Mouse (Mus musculus) small intestine, adult 2 months (tissue): ENCODE measurements at regions not wholly inside any gene's neighbourhood (a gene's known extent, or its start where the extent isn't known, plus 50 kb on each side); places are given as distances from the start of the nearest gene placed in this dataset.
A peak's percentile ranks its signal among the peaks of the same experiment; 100 is the strongest.

Experiments
- H3K27ac ChIP-seq: fragments of 200-500 bp; 2 replicates; pipeline ENCODE4 v1.5.1; 2012; ENCODE audit warnings: low read depth, low read length, control low read depth, inconsistent platforms; ENCODE audit not compliant: insufficient read depth
- H3K27me3 ChIP-seq: fragments of 200-500 bp; 2 replicates; pipeline ENCODE4 v1.6.1; 2012; ENCODE audit warnings: mild to moderate bottlenecking, moderate library complexity, low read length, inconsistent platforms; ENCODE audit not compliant: control insufficient read depth, insufficient read depth
- H3K36me3 ChIP-seq: fragments of 200-500 bp; 2 replicates; pipeline ENCODE4 v1.6.1; 2012; ENCODE audit warnings: mild to moderate bottlenecking, low read length, control low read depth, inconsistent platforms; ENCODE audit not compliant: control insufficient read depth, insufficient read depth
- H3K4me1 ChIP-seq: fragments of 200-500 bp; 2 replicates; pipeline ENCODE4 v1.6.1; 2012; ENCODE audit warnings: low read length, inconsistent platforms, mixed read lengths; ENCODE audit not compliant: control insufficient read depth, insufficient read depth, insufficient read length
- H3K4me3 ChIP-seq: fragments of 200-500 bp; 2 replicates; pipeline ENCODE4 v1.5.1; 2012; ENCODE audit warnings: low read depth, mild to moderate bottlenecking, control low read depth, inconsistent platforms, low read length, moderate library complexity
- CTCF ChIP-seq: fragments of 200-500 bp; IDR thresholded peaks from 2 replicates; pipeline ENCODE4 v1.5.1; 2012; ENCODE audit warnings: low read depth, mild to moderate bottlenecking, control low read depth, inconsistent platforms, low read length, moderate library complexity, mixed read lengths; ENCODE audit not compliant: insufficient replicate concordance, insufficient read length; ENCODE audit errors: extremely low read depth
- POLR2A ChIP-seq: fragments of 200-500 bp; IDR thresholded peaks from 2 replicates; pipeline ENCODE4 v1.6.1; 2012; ENCODE audit warnings: low read depth, mild to moderate bottlenecking, control low read depth, inconsistent platforms, low read length, moderate library complexity
- WGBS: fragments of 180-500 bp; shearing (Covaris S2); methylation state at CpG from one replicate; pipeline ENCODE4 v1.1.7; 2018; 5-methylcytosine and 5-hydroxymethylcytosine counted together

DNA sequence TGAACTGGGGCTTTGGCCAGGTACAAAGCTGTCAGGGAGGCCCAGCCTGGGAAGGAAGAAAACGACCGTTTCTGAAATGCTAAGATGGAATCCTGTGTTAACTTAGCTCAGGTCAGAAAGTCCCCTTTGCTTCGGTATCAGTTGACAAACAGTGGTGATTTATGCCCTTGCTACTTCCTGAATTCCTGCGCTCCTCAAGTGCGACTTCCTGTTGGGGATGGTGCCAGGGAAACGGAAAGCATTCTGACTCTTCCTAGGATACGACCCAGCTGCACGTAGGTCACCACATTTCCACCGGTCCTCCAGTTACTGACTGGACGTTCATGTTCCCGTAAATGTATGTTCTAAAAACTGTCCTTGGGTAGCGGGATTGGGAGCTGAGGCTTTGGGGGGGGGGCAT, 161.0 kb downstream of the Hibadh start:
- Histone ChIP-seq H3K27me3 (no peaks in the 10 kb centered on the region), H3K4me3 (no peak overlapping the region; the same call in 1 of the 2 replicates), H3K27ac (peak overlapping the region; percentile 52), H3K36me3 (no peaks in the 10 kb centered on the region), H3K4me1 (peaks cover 44% of the 10 kb centered on the region)
- TF ChIP-seq POLR2A (no peak), CTCF (no peak)
- WGBS: 11% methylated on average over 12 of the region's 12 CpGs

DNA sequence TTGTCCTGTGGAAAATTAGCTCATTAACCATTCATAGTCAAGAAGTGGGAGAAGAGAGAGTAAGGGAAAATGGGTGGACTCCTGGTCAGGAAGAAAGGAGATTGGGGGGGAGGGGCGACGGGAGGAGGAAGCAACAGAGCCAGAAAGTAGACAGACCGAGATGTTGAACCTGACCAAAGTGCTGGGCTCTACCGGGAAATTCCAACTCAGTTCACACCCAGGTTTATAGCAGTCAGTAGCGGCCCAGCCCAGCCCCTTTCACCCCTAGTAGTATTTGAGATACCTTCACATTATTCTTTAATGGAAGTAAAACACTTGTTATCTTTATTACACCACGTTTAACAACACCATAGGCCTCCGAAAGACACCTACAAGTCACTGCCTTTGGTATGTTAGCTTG, 158.2 kb downstream of the Hibadh start:
- Histone ChIP-seq H3K4me3 (no peak overlapping the region), H3K27me3 (no peaks in the 10 kb centered on the region), H3K36me3 (no peaks in the 10 kb centered on the region), H3K4me1 (peaks cover 48% of the 10 kb centered on the region), H3K27ac (peak overlapping the region; percentile 64; the same call in 1 of the 2 replicates)
- TF ChIP-seq POLR2A (no peak), CTCF (no peak)
- WGBS: 26% methylated on average over 7 of the region's 7 CpGs

DNA sequence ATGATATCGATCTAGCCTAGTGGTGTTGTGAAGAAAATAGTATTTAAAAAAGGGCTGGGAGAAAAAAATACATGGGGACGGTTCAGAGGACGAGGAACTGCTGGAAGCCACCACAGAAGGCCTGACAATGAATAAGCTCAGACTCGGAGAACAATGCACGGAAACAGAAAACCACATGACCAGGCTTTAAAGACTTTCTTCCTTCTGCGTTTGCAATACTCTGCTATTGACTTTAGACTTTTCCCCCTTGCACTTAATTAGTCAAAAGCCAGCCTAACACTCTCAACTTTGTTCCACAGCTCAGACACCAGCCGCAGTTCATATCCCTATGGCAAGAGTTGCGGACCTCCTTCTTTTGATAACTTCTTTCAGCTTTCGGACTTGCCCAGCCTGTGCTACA, 154.0 kb downstream of the Hibadh start:
- H3K27ac ChIP-seq: peak overlapping the region; percentile 98
- no peaks in the 10 kb centered on the region for H3K27me3 ChIP-seq
- H3K4me3 ChIP-seq: no peak overlapping the region
- TF ChIP-seq POLR2A (no peak), CTCF (no peak)
- H3K4me1 ChIP-seq: peaks cover 33% of the 10 kb centered on the region
- H3K36me3 ChIP-seq: no peaks in the 10 kb centered on the region
- 14% methylated on average over 9 of the region's 9 CpGs for WGBS

DNA sequence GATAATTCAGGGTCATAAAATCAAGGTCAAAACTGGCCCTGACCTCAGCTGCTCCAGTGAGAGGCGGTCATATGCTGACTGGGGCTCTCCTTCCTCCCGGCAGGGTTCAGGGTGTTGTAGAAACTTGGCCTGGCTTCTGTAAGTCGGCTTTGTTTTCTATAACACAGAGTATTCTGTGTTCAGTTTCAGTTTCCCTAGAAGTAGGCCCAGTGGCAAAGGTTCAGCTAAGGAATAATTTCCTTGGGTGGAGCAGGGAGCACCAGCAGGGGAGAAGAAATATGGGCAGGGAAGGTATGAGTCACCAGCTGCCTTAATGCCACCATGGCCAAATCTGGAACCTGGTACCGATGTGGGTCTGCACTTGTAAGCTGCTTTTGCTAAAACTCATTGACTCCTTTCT, 153.5 kb downstream of the Hibadh start:
- no peak overlapping the region for H3K4me3 ChIP-seq
- peaks cover 31% of the 10 kb centered on the region for H3K4me1 ChIP-seq
- TF ChIP-seq POLR2A: no peak
- TF ChIP-seq CTCF: no peak
- no peaks in the 10 kb centered on the region for H3K27me3 ChIP-seq
- 16% methylated on average over 4 of the region's 4 CpGs for WGBS
- H3K27ac ChIP-seq: peak overlapping the region; percentile 98
- H3K36me3 ChIP-seq: no peaks in the 10 kb centered on the region

DNA sequence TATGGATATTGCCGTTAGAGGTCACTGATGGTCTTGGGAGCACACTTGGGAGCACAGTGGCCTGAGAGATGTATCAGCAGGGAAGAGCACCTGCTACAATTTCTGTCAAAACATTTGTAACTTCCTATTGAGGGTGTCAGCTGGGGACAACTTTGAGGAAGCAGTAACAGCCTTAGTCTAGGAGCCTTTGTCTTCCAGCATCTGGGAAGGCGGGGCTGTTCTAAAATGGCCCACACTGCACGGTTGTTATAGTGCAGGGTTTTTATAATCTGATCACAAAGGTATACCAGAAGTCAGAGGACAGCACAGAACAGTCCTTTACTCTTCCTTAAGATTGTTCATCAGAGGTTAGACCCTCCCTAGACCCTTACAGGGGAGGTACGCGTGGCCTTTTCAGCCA, 152.3 kb downstream of the Hibadh start:
- no peak for TF ChIP-seq CTCF
- TF ChIP-seq POLR2A: no peak
- H3K4me3 ChIP-seq: no peak overlapping the region
- WGBS: 77% methylated on average over 5 of the region's 5 CpGs

DNA sequence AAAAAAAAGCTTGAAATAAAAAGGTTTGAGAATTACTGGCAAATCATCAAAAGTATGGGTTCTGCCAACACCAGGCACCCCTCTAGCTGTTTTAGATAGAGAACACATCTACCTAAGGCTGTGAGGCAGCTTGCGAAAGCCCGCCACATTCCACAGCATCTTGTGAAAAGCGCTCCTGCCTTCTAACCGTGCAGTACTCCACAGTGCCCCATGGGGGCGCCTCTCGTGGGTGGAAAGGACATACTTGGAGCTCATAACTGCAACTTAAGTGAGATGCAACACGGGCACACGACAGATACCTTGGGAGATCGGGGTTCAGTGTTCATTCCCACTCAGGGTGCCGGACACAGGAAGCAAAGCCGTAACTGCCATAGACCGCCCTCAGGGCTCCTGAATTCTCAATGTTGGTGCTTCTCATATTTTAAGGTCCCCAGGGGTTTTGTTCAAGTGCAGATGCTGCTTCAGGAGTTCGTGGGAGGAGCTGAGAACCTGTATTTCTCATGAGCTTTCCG, 149.9 kb downstream of the Hibadh start:
- Histone ChIP-seq H3K4me1 (peaks cover 18% of the 10 kb centered on the region), H3K27me3 (no peaks in the 10 kb centered on the region), H3K36me3 (no peaks in the 10 kb centered on the region), H3K27ac (no peak overlapping the region), H3K4me3 (no peak overlapping the region)
- 78% methylated on average over 14 of the region's 14 CpGs for WGBS
- TF ChIP-seq CTCF (peak; percentile 24; the same call in 1 of the 2 replicates), POLR2A (no peak)

More for the DNA sequence above, 152.3 kb downstream of the Hibadh start:
- Histone ChIP-seq H3K27me3 (no peaks in the 10 kb centered on the region), H3K36me3 (no peaks in the 10 kb centered on the region), H3K4me1 (peaks cover 23% of the 10 kb centered on the region), H3K27ac (no peak overlapping the region)

DNA sequence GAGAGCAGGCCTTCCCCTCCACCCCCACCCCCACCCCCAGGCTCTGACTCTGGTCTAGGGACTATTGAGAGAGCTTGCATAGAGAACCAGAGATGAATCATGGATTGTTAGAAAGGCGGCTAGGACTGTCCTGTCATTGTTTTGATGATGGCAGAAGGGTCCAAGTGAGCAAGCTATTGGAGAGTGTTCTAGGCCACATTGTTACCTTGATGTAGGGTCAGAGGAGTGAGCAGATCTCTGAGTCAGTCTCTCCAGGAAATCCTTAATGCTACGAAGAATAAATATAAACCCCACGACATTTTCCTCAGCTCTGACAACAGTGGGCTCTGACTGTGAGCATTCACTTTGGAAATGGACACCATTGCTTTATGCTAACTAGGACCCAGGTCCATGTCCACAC, 144.9 kb downstream of the Hibadh start:
- H3K36me3 ChIP-seq: no peaks in the 10 kb centered on the region
- H3K27ac ChIP-seq: no peak overlapping the region
- no peaks in the 10 kb centered on the region for H3K27me3 ChIP-seq
- H3K4me1 ChIP-seq: peaks cover 4% of the 10 kb centered on the region; the same call in 1 of the 2 replicates
- no peak overlapping the region for H3K4me3 ChIP-seq
- 84% methylated on average over 3 of the region's 3 CpGs for WGBS
- TF ChIP-seq CTCF (no peak), POLR2A (no peak)

DNA sequence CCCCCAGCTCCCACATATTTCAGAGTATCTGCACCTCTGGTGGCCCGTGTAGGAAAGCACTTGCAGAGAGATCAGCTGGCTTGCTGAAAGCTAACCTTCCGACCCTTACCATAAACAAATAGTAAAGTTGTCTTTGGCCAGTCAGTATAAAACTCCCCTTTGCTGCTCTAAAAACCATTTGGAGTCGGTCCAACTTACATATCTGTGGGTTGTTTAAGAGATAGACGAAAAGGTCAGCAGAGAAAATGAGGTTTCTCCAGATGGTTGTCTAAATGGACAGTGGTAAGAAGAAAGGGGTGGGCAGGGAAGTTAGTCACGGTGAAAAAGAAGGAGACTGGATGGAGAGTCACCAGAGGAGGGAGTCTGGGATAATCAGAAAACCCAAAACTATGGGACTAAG, 144.3 kb downstream of the Hibadh start:
- Histone ChIP-seq H3K36me3 (no peaks in the 10 kb centered on the region), H3K4me3 (no peak overlapping the region), H3K27ac (no peak overlapping the region), H3K4me1 (peaks cover 4% of the 10 kb centered on the region; the same call in 1 of the 2 replicates), H3K27me3 (no peaks in the 10 kb centered on the region)
- 57% methylated on average over 5 of the region's 5 CpGs for WGBS
- TF ChIP-seq POLR2A (no peak), CTCF (no peak)
